Mouse (Mus musculus): Measurements from ENCODE around the gene Olfr926. TPM values are rescaled to one million over a fixed set of nuclear protein-coding genes. Genes with fewer than 3 reads are reported as not detected.
"Not testable (repeated sequence)": the region's sequence is repeated elsewhere in the genome, so short reads cannot be mapped to it uniquely, and the experiment has no call there.

The Olfr926 gene
- not detected in 2 replicates for polyA plus RNA-seq (2014; fragmentation: Nextera tagmentation; extraction: Ambion mirVana)

DNA sequence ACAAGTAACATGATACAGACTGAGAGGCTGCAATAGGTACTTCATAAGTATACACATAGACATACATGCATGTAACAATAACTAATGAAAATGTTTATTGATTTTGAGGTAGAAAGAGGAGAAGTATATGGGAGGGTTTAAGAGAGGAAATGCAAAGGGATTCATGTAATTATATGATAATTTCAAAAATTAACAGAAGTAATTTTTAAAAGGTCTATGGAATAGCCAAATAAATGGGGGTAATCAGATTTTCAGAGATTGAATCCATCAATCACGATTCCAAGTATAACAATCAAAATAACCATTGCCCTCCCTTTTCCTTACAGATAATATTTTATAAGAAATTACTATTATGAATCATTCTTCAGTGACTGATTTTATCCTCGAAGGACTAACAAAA lies at the start of gene Olfr926:
Olfr926 (plus strand) TSS at position 301 of the 400 bp plus-strand sequence.
- Histone ChIP-seq H3K9ac (ENCODE audit: low read depth, low read length) (no peak within 1 kb of the TSS), H3K9me3 (ENCODE audit: control insufficient read depth, low read length) (0 out of 2 replicates have a peak, but pooled peaks cover 4% of the 10 kb centered on the region), H3K27me3 (replicated peaks; ENCODE audit: control insufficient read depth, insufficient read depth, low read length) (no peaks in the 10 kb centered on the region), H3K27ac (replicated peaks; ENCODE audit: low read depth, low read length) (no peak within 1 kb of the TSS), H3K36me3 (ENCODE audit: control insufficient read depth, insufficient read depth, low read length) (no peaks in the 10 kb centered on the region), H3K4me2 (ENCODE audit: low read depth, low read length) (no peak within 1 kb of the TSS), H3K4me1 (ENCODE audit: control insufficient read depth, insufficient read depth, low read length) (no peaks in the 10 kb centered on the region), H3K4me3 (ENCODE audit: low read depth, low read length) (no peak within 1 kb of the TSS)
- DNase-seq (ENCODE audit: low spot score) (no peak), ATAC-seq (ENCODE audit: low read depth) (no peak)
- WGBS: 86% methylated on average over 2 of the region's 2 CpGs

DNA sequence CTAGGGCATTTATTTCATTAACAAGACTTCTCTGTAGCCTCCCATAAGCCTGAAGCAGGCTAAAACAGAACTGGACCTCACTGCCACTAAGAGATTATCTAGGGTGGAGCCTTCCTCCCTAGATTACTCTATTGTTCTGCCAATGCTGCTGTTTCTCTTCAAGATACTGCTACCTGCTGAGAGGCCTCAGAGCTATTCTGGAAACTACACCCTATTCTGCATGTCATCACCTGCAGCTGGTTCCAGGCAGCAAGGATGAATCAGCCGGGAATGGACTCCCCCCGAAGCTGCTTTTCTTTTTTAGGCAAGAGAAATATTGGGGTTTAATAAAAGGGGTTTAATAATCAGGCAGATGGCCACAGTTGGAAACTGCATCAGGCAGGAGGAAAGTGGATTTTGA lies 43.9 kb upstream of the Olfr926 start:
- no peak overlapping the region for H3K27ac ChIP-seq (replicated peaks; ENCODE audit: low read depth, low read length)
- no peaks in the 10 kb centered on the region for H3K4me1 ChIP-seq (ENCODE audit: control insufficient read depth, insufficient read depth, low read length)
- H3K27me3 ChIP-seq (replicated peaks; ENCODE audit: control insufficient read depth, insufficient read depth, low read length): no peaks in the 10 kb centered on the region
- H3K36me3 ChIP-seq (ENCODE audit: control insufficient read depth, insufficient read depth, low read length): no peaks in the 10 kb centered on the region
- no peak overlapping the region for H3K4me2 ChIP-seq (ENCODE audit: low read depth, low read length)
- no peak for ATAC-seq (ENCODE audit: low read depth)
- WGBS: 82% methylated on average over 2 of the region's 2 CpGs
- H3K9me3 ChIP-seq (ENCODE audit: control insufficient read depth, low read length): no peaks in the 10 kb centered on the region
- H3K4me3 ChIP-seq (ENCODE audit: low read depth, low read length): no peak overlapping the region
- no peak for DNase-seq (ENCODE audit: low spot score)
- H3K9ac ChIP-seq (ENCODE audit: low read depth, low read length): no peak overlapping the region

GRCm38 (mm10) chr9:38844149-38844548 lies 32.8 kb upstream of the Olfr926 start, which contains the start of gene Olfr924:
Gene Olfr924 (plus strand): TSS chr9:38844449.
- Histone ChIP-seq H3K4me1 (ENCODE audit: control insufficient read depth, insufficient read depth, low read length) (no peaks in the 10 kb centered on the region), H3K9me3 (ENCODE audit: control insufficient read depth, low read length) (no peaks in the 10 kb centered on the region), H3K27ac (replicated peaks; ENCODE audit: low read depth, low read length) (no peak within 1 kb of the TSS), H3K9ac (ENCODE audit: low read depth, low read length) (no peak within 1 kb of the TSS), H3K27me3 (replicated peaks; ENCODE audit: control insufficient read depth, insufficient read depth, low read length) (no peaks in the 10 kb centered on the region), H3K4me3 (ENCODE audit: low read depth, low read length) (no peak within 1 kb of the TSS), H3K4me2 (ENCODE audit: low read depth, low read length) (no peak within 1 kb of the TSS), H3K36me3 (ENCODE audit: control insufficient read depth, insufficient read depth, low read length) (no peaks in the 10 kb centered on the region)
- WGBS: 78% methylated on average over 1 of the region's 1 CpGs
- DNase-seq (ENCODE audit: low spot score) (no peak), ATAC-seq (ENCODE audit: low read depth) (no peak)

GRCm38 (mm10) chr9:38854760-38855159 lies 22.2 kb upstream of the Olfr926 start, which contains the start of gene Olfr26:
Gene Olfr26 (plus strand): TSS chr9:38855060.
- no peak for DNase-seq (ENCODE audit: low spot score)
- H3K9me3 ChIP-seq (ENCODE audit: control insufficient read depth, low read length): no peaks in the 10 kb centered on the region
- no peak for ATAC-seq (ENCODE audit: low read depth)

GRCm38 (mm10) chr9:38874880-38875279 lies 2.0 kb upstream of the Olfr926 start:
- H3K4me2 ChIP-seq (ENCODE audit: low read depth, low read length); H3K27ac ChIP-seq (replicated peaks; ENCODE audit: low read depth, low read length); H3K9me3 ChIP-seq (ENCODE audit: control insufficient read depth, low read length); H3K27me3 ChIP-seq (replicated peaks; ENCODE audit: control insufficient read depth, insufficient read depth, low read length); H3K4me1 ChIP-seq (ENCODE audit: control insufficient read depth, insufficient read depth, low read length); DNase-seq (ENCODE audit: low spot score); H3K4me3 ChIP-seq (ENCODE audit: low read depth, low read length); H3K9ac ChIP-seq (ENCODE audit: low read depth, low read length); H3K36me3 ChIP-seq (ENCODE audit: control insufficient read depth, insufficient read depth, low read length); ATAC-seq (ENCODE audit: low read depth): not testable (repeated sequence)
- 58% methylated on average over 2 of the region's 2 CpGs for WGBS

More at GRCm38 (mm10) chr9:38854760-38855159, 22.2 kb upstream of the Olfr926 start, which contains the start of gene Olfr26:
- H3K27me3 ChIP-seq (replicated peaks; ENCODE audit: control insufficient read depth, insufficient read depth, low read length): no peaks in the 10 kb centered on the region
- H3K27ac ChIP-seq (replicated peaks; ENCODE audit: low read depth, low read length): no peak within 1 kb of the TSS
- no peak within 1 kb of the TSS for H3K9ac ChIP-seq (ENCODE audit: low read depth, low read length)
- no peak within 1 kb of the TSS for H3K4me3 ChIP-seq (ENCODE audit: low read depth, low read length)
- no peaks in the 10 kb centered on the region for H3K4me1 ChIP-seq (ENCODE audit: control insufficient read depth, insufficient read depth, low read length)
- no peaks in the 10 kb centered on the region for H3K36me3 ChIP-seq (ENCODE audit: control insufficient read depth, insufficient read depth, low read length)
- H3K4me2 ChIP-seq (ENCODE audit: low read depth, low read length): no peak within 1 kb of the TSS

Other genes starting within 250 kb of the Olfr926 start
- gene Olfr916, start 217.3 kb upstream of the Olfr926 start, polyA plus RNA-seq (2014; fragmentation: Nextera tagmentation; extraction: Ambion mirVana): not detected in 2 replicates
- gene Olfr917, start 211.3 kb upstream of the Olfr926 start, polyA plus RNA-seq (2014; fragmentation: Nextera tagmentation; extraction: Ambion mirVana): not detected in 2 replicates
- gene Olfr918, start 202.5 kb upstream of the Olfr926 start, polyA plus RNA-seq (2014; fragmentation: Nextera tagmentation; extraction: Ambion mirVana): not detected in 2 replicates
- gene Olfr919, start 173.5 kb upstream of the Olfr926 start, polyA plus RNA-seq (2014; fragmentation: Nextera tagmentation; extraction: Ambion mirVana): not detected in 2 replicates
- gene Vwa5a, start 158.9 kb upstream of the Olfr926 start, polyA plus RNA-seq (2014; fragmentation: Nextera tagmentation; extraction: Ambion mirVana): 31.1 and 33.5 TPM in 2 replicates
- gene Olfr920, start 124.8 kb upstream of the Olfr926 start, polyA plus RNA-seq (2014; fragmentation: Nextera tagmentation; extraction: Ambion mirVana): 0.04 TPM in 1 of 2 replicates, not detected in the other
- not detected in 2 replicates for gene Olfr921, start 104.1 kb upstream of the Olfr926 start, polyA plus RNA-seq (2014; fragmentation: Nextera tagmentation; extraction: Ambion mirVana)
- not detected in 2 replicates for gene Olfr922, start 62.5 kb upstream of the Olfr926 start, polyA plus RNA-seq (2014; fragmentation: Nextera tagmentation; extraction: Ambion mirVana)
- 0.13 and 0.29 TPM in 2 replicates for gene Olfr923, start 50.6 kb upstream of the Olfr926 start, polyA plus RNA-seq (2014; fragmentation: Nextera tagmentation; extraction: Ambion mirVana)
- not detected in 2 replicates for gene Olfr924, start 32.7 kb upstream of the Olfr926 start, polyA plus RNA-seq (2014; fragmentation: Nextera tagmentation; extraction: Ambion mirVana)
- gene Olfr26, start 22.1 kb upstream of the Olfr926 start, polyA plus RNA-seq (2014; fragmentation: Nextera tagmentation; extraction: Ambion mirVana): not detected in 2 replicates
- 0.13 TPM in 1 of 2 replicates, not detected in the other for gene Olfr930, start 52.7 kb downstream of the Olfr926 start, polyA plus RNA-seq (2014; fragmentation: Nextera tagmentation; extraction: Ambion mirVana)
- 0.10 TPM in 1 of 2 replicates, not detected in the other for gene Olfr933, start 95.2 kb downstream of the Olfr926 start, polyA plus RNA-seq (2014; fragmentation: Nextera tagmentation; extraction: Ambion mirVana)
- not detected in 2 replicates for gene Olfr934, start 111.2 kb downstream of the Olfr926 start, polyA plus RNA-seq (2014; fragmentation: Nextera tagmentation; extraction: Ambion mirVana)
- gene Olfr935, start 122.6 kb downstream of the Olfr926 start, polyA plus RNA-seq (2014; fragmentation: Nextera tagmentation; extraction: Ambion mirVana): 0.10 TPM in 1 of 2 replicates, not detected in the other
- gene Olfr146, start 146.3 kb downstream of the Olfr926 start, polyA plus RNA-seq (2014; fragmentation: Nextera tagmentation; extraction: Ambion mirVana): 0.20 TPM in 1 of 2 replicates, not detected in the other
- gene Olfr937, start 187.8 kb downstream of the Olfr926 start, polyA plus RNA-seq (2014; fragmentation: Nextera tagmentation; extraction: Ambion mirVana): not detected in 2 replicates
- not detected in 2 replicates for gene Olfr938, start 201.8 kb downstream of the Olfr926 start, polyA plus RNA-seq (2014; fragmentation: Nextera tagmentation; extraction: Ambion mirVana)

Measured in embryonic facial prominence, embryonic 14.5 days (tissue).